Mouse (Mus musculus) hematopoietic stem cell, adult 5-6 weeks (primary cell): ENCODE data around the gene Galnt7. TPM values are rescaled to one million over a fixed set of nuclear protein-coding genes. Genes with fewer than 3 reads are reported as not detected.

Experiments
- ATAC-seq, 2 experiments: fragments of 125-278 bp in 1 of 2; replicated peaks in 1 of 2; 2 replicates each; pipeline ENCODE4 v1.8.0; 2016 to 2017; ENCODE audit warnings: inconsistent platforms in 2 of 2, mild to moderate bottlenecking in 2 of 2, moderate number of reproducible peaks in 2 of 2, low read depth in 1 of 2, moderate TSS enrichment in 1 of 2; ENCODE audit not compliant: low FRiP score in 2 of 2, poor library complexity in 2 of 2, severe bottlenecking in 2 of 2, insufficient read depth in 1 of 2, low TSS enrichment in 1 of 2
- total RNA-seq: library from RNA; stranded (forward); fragments of 172-1452, 232-1000 nt; gene quantifications from 2 replicates; pipeline ENCODE4 v1.2.3, GENCODE M21; 2017

Gene Galnt7
- total RNA-seq, 1 experiment from 2014 or later, result 18.8 TPM

GRCm38 (mm10) chr8:57594175-57594885 lies 58.5 kb downstream of the Galnt7 start:
- ATAC-seq, result peak; percentile 25 to 46; a peak in 2 of 4 replicates

GRCm38 (mm10) chr8:57592604-57593003 lies 60.2 kb downstream of the Galnt7 start:
- ATAC-seq, result peak; percentile 47 to 54

GRCm38 (mm10) chr8:57591681-57592080 lies 61.2 kb downstream of the Galnt7 start:
- no peak for ATAC-seq

GRCm38 (mm10) chr8:57590015-57590414 lies 62.8 kb downstream of the Galnt7 start:
- ATAC-seq, result peak; percentile 44 to 53

GRCm38 (mm10) chr8:57589176-57589575 lies 63.7 kb downstream of the Galnt7 start:
- no peak for ATAC-seq

- no peak for ATAC-seq
Observed at GRCm38 (mm10) chr8:57588604-57589003, 64.2 kb downstream of the Galnt7 start.

GRCm38 (mm10) chr8:57586667-57587066 lies 66.2 kb downstream of the Galnt7 start:
- ATAC-seq, result no peak

GRCm38 (mm10) chr8:57585831-57586230 lies 67.0 kb downstream of the Galnt7 start:
- no peak for ATAC-seq

GRCm38 (mm10) chr8:57585128-57585442 lies 67.7 kb downstream of the Galnt7 start:
- ATAC-seq, result no peak

GRCm38 (mm10) chr8:57584416-57585127 lies 68.3 kb downstream of the Galnt7 start:
- ATAC-seq, result no peak

GRCm38 (mm10) chr8:57579845-57580244 lies 73.0 kb downstream of the Galnt7 start:
- no peak; a peak in 1 of 4 replicates for ATAC-seq

- no peak for ATAC-seq
Observed at GRCm38 (mm10) chr8:57577301-57577700, 75.5 kb downstream of the Galnt7 start.

- peak; percentile 97 to 99 for ATAC-seq
Observed at GRCm38 (mm10) chr8:57576238-57576637, 76.6 kb downstream of the Galnt7 start.

GRCm38 (mm10) chr8:57575336-57575735 lies 77.5 kb downstream of the Galnt7 start:
- ATAC-seq, result no peak

GRCm38 (mm10) chr8:57574398-57574797 lies 78.4 kb downstream of the Galnt7 start:
- peak; percentile 63 to 69 for ATAC-seq

- no peak for ATAC-seq
Observed at GRCm38 (mm10) chr8:57573844-57574243, 79.0 kb downstream of the Galnt7 start.

- no peak for ATAC-seq
Observed at GRCm38 (mm10) chr8:57569886-57570285, 82.9 kb downstream of the Galnt7 start.

GRCm38 (mm10) chr8:57569400-57569795 lies 83.4 kb downstream of the Galnt7 start:
- no peak for ATAC-seq
